Mouse (Mus musculus) left cerebral cortex, adult 8-10 months (tissue): ENCODE results near the gene Cers5. TPM values are rescaled to one million over a fixed set of nuclear protein-coding genes. Genes with fewer than 3 reads are reported as not detected.
"Not testable (repeated sequence)": the region's sequence is repeated elsewhere in the genome, so short reads cannot be mapped to it uniquely, and the experiment has no call there.

Experiments
- DNase-seq, 2 experiments: peaks; one replicate each; pipeline ENCODE4 v3.0.0; 2022; ENCODE audit warnings: low spot score in 2 of 2
- total RNA-seq, 4 experiments: library from RNA; stranded (reverse); gene quantifications; 2 replicates each; pipeline ENCODE4 v1.2.4; 2022

Gene Cers5
- total RNA-seq, 4 experiments from 2014 or later: 31.1 to 37.2 (median 33.9) TPM

- DNase-seq: no peak
Measured at GRCm38 (mm10) chr15:99710221-99711190, 62.2 kb downstream of the Cers5 start.

- no peak for DNase-seq
Measured at GRCm38 (mm10) chr15:99708176-99708575, 64.5 kb downstream of the Cers5 start.

DNA sequence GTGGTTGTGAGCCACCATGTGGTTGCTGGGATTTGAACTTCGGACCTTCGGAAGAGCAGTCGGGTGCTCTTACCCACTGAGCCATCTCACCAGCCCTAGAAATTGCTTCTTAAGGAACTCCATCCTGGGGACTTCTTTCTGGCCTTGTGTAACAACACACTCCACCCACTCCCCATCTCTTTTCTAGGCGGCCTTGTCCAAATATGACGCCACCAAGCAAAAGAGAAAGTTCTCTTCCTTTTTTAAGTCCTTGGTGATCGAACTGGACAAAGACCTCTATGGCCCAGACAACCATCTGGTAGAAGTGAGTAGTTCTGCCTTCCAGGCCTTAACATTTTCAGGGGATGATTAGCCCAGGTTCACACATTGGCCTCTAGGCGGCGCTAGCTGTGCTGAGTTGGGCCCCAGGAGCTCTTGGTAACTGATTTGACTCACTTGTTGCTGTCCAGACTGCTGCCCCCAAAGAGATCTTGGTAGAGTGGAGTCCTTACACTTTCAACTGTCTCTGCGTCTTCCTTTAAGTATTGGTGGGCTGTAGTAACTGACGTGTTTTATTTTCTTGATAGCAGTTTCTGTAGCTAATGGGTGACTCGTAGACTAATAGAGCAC is 67.1 kb downstream of the Cers5 start, which contains the start of gene Gm17349:
Gene Gm17349 (minus strand): TSS at position 51 of the 609 bp plus-strand sequence.
- no peak for DNase-seq

DNA sequence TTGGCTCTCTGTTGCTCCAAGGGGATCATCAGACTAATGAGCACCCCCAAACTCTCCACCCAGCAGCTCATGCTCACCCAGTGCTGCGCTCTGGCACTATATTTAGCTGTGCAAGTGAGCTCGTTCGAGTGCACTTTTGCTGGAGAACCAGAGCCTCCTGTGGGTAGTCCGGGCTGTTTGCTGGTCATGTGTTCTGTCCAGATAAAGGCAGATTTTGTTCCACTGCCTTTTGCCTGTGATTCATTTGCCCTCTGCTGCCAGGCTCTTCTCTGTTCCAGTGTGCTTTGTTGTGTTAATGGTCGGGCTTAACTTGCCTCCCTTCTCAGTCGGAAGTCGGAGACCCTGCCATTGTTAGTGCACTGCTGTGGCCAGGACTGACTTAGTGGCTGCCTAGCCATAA is 67.8 kb downstream of the Cers5 start:
- no peak for DNase-seq

DNA sequence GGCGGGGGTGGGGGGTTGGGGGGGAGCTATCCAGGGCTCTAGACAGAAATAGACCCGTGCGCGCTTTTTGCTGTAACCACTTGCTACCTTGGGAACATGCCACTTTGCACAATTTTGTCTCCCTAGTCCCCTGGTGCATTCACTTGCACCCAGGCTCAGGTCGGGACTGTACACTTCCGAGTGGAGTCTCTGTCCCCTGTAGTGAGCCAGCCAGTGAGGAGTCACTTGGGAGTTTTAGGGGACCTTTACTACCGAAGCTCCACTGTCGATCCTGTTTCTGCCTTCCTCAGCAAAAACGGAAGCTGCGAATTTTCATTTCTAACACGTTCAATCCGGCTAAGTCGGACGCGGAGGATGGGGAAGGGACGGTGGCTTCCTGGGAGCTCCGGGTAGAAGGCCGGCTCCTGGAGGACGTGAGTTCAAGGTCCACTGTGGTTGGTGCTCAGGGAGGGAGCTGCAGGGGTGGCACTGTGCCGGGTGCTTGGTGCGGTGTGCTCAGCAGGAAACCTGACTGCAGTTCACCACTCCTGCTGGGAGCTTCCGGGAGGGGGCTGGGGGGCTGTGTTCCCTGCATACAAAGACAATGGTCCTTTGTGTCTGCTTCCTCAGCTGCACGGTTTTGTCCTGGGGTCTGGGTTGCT is 68.5 kb downstream of the Cers5 start:
- DNase-seq: no peak

- no peak for DNase-seq
Measured at GRCm38 (mm10) chr15:99703676-99704040, 69.0 kb downstream of the Cers5 start.

DNA sequence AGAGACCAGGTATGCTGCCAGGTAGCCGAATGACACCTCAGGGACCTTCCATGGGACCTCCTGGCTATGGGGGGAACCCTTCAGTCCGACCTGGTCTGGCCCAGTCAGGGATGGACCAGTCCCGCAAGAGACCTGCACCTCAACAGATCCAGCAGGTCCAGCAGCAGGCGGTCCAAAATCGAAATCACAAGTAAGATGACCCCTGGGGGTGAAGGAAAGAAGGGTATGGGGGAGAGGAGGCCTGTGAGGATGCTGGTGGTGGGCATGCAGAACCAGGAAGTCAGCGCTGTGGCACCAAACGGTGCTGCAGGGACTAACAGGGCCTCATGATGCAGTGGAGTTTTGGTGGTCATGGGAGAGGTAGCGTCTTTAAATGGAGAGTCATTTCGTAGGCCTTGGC is 69.6 kb downstream of the Cers5 start:
- no peak for DNase-seq

- peak; percentile 91 to 95 for DNase-seq
Measured at GRCm38 (mm10) chr15:99701999-99702900, 70.4 kb downstream of the Cers5 start, which contains the start of gene Smarcd1. Gene Smarcd1 (plus strand): TSS chr15:99702129.

GRCm38 (mm10) chr15:99701640-99701998 is 71.1 kb downstream of the Cers5 start:
- not testable (repeated sequence) for DNase-seq

- DNase-seq: no peak
Measured at GRCm38 (mm10) chr15:99700219-99701106, 72.2 kb downstream of the Cers5 start.

- no peak for DNase-seq
Measured at GRCm38 (mm10) chr15:99699715-99700114, 73.0 kb downstream of the Cers5 start.

- DNase-seq: no peak
Measured at GRCm38 (mm10) chr15:99698533-99699085, 74.1 kb downstream of the Cers5 start.

DNA sequence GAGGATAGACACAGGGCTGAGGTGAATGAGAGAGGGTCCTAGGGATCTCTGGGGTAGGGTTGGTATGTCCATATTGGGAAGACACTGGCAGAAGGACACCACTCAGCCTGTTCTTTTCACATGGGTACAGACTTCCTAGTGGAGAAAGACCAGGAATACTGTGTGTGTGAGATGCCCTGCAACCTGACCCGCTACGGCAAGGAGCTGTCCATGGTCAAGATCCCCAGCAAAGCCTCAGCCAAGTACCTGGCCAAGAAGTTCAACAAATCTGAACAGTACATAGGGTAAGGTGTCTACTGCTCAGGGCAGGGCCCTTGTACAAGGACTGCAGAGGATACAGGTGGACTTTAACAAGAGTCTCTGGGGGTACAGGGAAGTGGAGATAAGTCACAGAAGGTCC is 75.4 kb downstream of the Cers5 start:
- DNase-seq: no peak

DNA sequence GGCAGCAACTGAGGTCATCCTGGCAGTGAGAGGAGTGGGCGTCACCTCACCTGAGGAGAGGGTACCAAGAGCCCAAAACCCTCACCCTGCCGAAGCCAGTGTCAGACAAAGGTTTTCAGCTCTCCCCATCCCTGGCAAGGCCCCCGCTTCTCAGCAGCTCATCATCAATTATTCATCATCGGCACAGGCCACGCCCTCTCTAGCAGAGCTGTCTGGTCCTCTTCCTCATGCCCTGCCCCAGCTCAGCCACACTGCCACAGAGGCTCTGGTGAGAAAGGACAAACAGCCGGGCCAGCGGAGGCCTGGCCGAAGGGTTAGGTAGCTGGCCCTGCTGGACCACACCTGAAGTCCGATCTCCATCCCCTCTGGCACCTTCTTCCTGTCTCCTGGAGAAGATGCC is 80.7 kb downstream of the Cers5 start:
- no peak for DNase-seq

DNA sequence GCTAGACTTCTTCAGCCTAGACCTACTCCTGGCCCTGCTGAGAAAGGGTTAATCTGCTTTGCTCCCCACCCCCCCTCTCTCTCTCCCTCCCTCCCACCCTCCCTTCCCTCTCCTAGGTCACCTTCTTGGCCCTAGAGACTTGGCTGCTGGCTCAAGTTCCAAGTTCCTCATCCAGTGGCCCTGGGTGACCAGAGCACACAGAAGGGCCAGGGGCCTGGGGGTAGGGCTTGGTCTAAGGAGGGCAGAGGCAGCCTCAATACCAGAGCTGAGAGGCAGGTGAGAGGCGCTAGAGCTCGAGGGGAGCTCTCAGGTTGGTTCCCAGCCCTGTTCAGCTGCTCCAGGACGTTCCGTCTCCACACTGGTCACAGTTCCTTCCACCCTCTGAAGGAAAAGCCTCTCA is 81.8 kb downstream of the Cers5 start:
- no peak for DNase-seq

GRCm38 (mm10) chr15:99688712-99689111 is 84.0 kb downstream of the Cers5 start:
- DNase-seq: no peak
